Mouse (Mus musculus): Measurements from ENCODE around the gene Pip4k2b. TPM values are rescaled to one million over a fixed set of nuclear protein-coding genes. Genes with fewer than 3 reads are reported as not detected.
A peak's percentile ranks its signal among the peaks of the same experiment; 100 is the strongest.

Gene Pip4k2b
- polyA plus RNA-seq, 1 experiment, result 28.3 TPM

- Histone ChIP-seq H3K79me2 (ENCODE audit: control insufficient read depth, insufficient read depth) (peaks cover 10% of the 10 kb centered on the region), H3K36me3 (ENCODE audit: control insufficient read depth, insufficient read depth) (peaks cover 70% of the 10 kb centered on the region), H3K79me3 (ENCODE audit: low read depth) (peaks cover 9% of the 10 kb centered on the region), H3K4me3 (ENCODE audit: insufficient read depth, poor library complexity, severe bottlenecking) (no peak overlapping the region), H3K27me3 (ENCODE audit: control insufficient read depth, insufficient read depth, insufficient read length) (no peaks in the 10 kb centered on the region), H3ac (ENCODE audit: control insufficient read depth, insufficient read length, low read depth) (no peak overlapping the region)
- TF ChIP-seq CEBPB (IDR thresholded peaks at IDR 0.05; ENCODE audit: low read depth), result no peak
- TF ChIP-seq MYOG (IDR thresholded peaks at IDR 0.05; ENCODE audit: control insufficient read depth, extremely low read depth, insufficient read length), result no peak
These were observed 4.0 kb upstream of the Pip4k2b start for GRCm38 (mm10) chr11:97748496-97748895.

- Histone ChIP-seq H3K79me2 (ENCODE audit: control insufficient read depth, insufficient read depth) (peaks cover 18% of the 10 kb centered on the region), H3K4me3 (ENCODE audit: insufficient read depth, poor library complexity, severe bottlenecking) (no peak overlapping the region), H3K79me3 (ENCODE audit: low read depth) (peaks cover 16% of the 10 kb centered on the region), H3K27me3 (ENCODE audit: control insufficient read depth, insufficient read depth, insufficient read length) (no peaks in the 10 kb centered on the region), H3K36me3 (ENCODE audit: control insufficient read depth, insufficient read depth) (peaks cover 63% of the 10 kb centered on the region), H3ac (ENCODE audit: control insufficient read depth, insufficient read length, low read depth) (no peak overlapping the region)
- TF ChIP-seq FOSL1 (IDR thresholded peaks at IDR 0.05; ENCODE audit: insufficient read depth, low read length, poor library complexity, severe bottlenecking), result no peak
- no peak for TF ChIP-seq CEBPB (IDR thresholded peaks at IDR 0.05; ENCODE audit: low read depth)
- no peak for TF ChIP-seq CTCF (IDR thresholded peaks at IDR 0.05; ENCODE audit: control insufficient read depth, insufficient read depth, insufficient read length)
- no peak for TF ChIP-seq USF1 (IDR thresholded peaks at IDR 0.05; ENCODE audit: low read depth)
- no peak for TF ChIP-seq MAX (IDR thresholded peaks at IDR 0.05)
- TF ChIP-seq MYOG (IDR thresholded peaks at IDR 0.05; ENCODE audit: control insufficient read depth, extremely low read depth, insufficient read length), result no peak
- no peak for TF ChIP-seq MYOD1 (IDR thresholded peaks at IDR 0.05; ENCODE audit: control insufficient read depth, insufficient read length, low read depth)
These were observed 3.3 kb upstream of the Pip4k2b start for GRCm38 (mm10) chr11:97747773-97748172.

- Histone ChIP-seq H3K27me3 (ENCODE audit: control insufficient read depth, insufficient read depth, insufficient read length) (no peaks in the 10 kb centered on the region), H3K4me3 (ENCODE audit: insufficient read depth, poor library complexity, severe bottlenecking) (no peak overlapping the region), H3K79me2 (ENCODE audit: control insufficient read depth, insufficient read depth) (peaks cover 42% of the 10 kb centered on the region), H3ac (ENCODE audit: control insufficient read depth, insufficient read length, low read depth) (no peak overlapping the region), H3K36me3 (ENCODE audit: control insufficient read depth, insufficient read depth) (peaks cover 41% of the 10 kb centered on the region), H3K79me3 (ENCODE audit: low read depth) (peaks cover 39% of the 10 kb centered on the region)
- TF ChIP-seq MYOD1 (IDR thresholded peaks at IDR 0.05; ENCODE audit: control insufficient read depth, insufficient read length, low read depth), result no peak
- TF ChIP-seq MAX (IDR thresholded peaks at IDR 0.05), result no peak
- TF ChIP-seq CTCF (IDR thresholded peaks at IDR 0.05; ENCODE audit: control insufficient read depth, insufficient read depth, insufficient read length), result no peak
- no peak for TF ChIP-seq FOSL1 (IDR thresholded peaks at IDR 0.05; ENCODE audit: insufficient read depth, low read length, poor library complexity, severe bottlenecking)
These were observed 822 bp upstream of the Pip4k2b start for GRCm38 (mm10) chr11:97745331-97745721.

GRCm38 (mm10) chr11:97744718-97745330, 320 bp upstream of the Pip4k2b start:
- peak overlapping the region; percentile 83 for H3ac ChIP-seq (ENCODE audit: control insufficient read depth, insufficient read length, low read depth)

GRCm38 (mm10) chr11:97743423-97743822, 1.1 kb downstream of the Pip4k2b start:
- H3K4me3 ChIP-seq (ENCODE audit: insufficient read depth, poor library complexity, severe bottlenecking), result peak overlapping the region; percentile 83
- H3K36me3 ChIP-seq (ENCODE audit: control insufficient read depth, insufficient read depth), result peaks cover 27% of the 10 kb centered on the region
- TF ChIP-seq CEBPB (IDR thresholded peaks at IDR 0.05; ENCODE audit: low read depth) (no peak), MYOD1 (IDR thresholded peaks at IDR 0.05; ENCODE audit: control insufficient read depth, insufficient read length, low read depth) (no peak), MYOG (IDR thresholded peaks at IDR 0.05; ENCODE audit: control insufficient read depth, extremely low read depth, insufficient read length) (no peak), MAX (IDR thresholded peaks at IDR 0.05) (no peak), USF1 (IDR thresholded peaks at IDR 0.05; ENCODE audit: low read depth) (no peak), FOSL1 (IDR thresholded peaks at IDR 0.05; ENCODE audit: insufficient read depth, low read length, poor library complexity, severe bottlenecking) (no peak), CTCF (IDR thresholded peaks at IDR 0.05; ENCODE audit: control insufficient read depth, insufficient read depth, insufficient read length) (no peak)
- H3ac ChIP-seq (ENCODE audit: control insufficient read depth, insufficient read length, low read depth), result peak overlapping the region; percentile 93
- no peaks in the 10 kb centered on the region for H3K27me3 ChIP-seq (ENCODE audit: control insufficient read depth, insufficient read depth, insufficient read length)
- H3K79me3 ChIP-seq (ENCODE audit: low read depth), result peaks cover 57% of the 10 kb centered on the region
- H3K79me2 ChIP-seq (ENCODE audit: control insufficient read depth, insufficient read depth), result peaks cover 61% of the 10 kb centered on the region

More at GRCm38 (mm10) chr11:97744718-97745330, 320 bp upstream of the Pip4k2b start:
- Histone ChIP-seq H3K36me3 (ENCODE audit: control insufficient read depth, insufficient read depth) (peaks cover 39% of the 10 kb centered on the region), H3K4me3 (ENCODE audit: insufficient read depth, poor library complexity, severe bottlenecking) (peak overlapping the region; percentile 83), H3K79me3 (ENCODE audit: low read depth) (peaks cover 44% of the 10 kb centered on the region), H3K79me2 (ENCODE audit: control insufficient read depth, insufficient read depth) (peaks cover 47% of the 10 kb centered on the region), H3K27me3 (ENCODE audit: control insufficient read depth, insufficient read depth, insufficient read length) (no peaks in the 10 kb centered on the region)
- TF ChIP-seq FOSL1 (IDR thresholded peaks at IDR 0.05; ENCODE audit: insufficient read depth, low read length, poor library complexity, severe bottlenecking) (no peak), CEBPB (IDR thresholded peaks at IDR 0.05; ENCODE audit: low read depth) (no peak), MYOD1 (IDR thresholded peaks at IDR 0.05; ENCODE audit: control insufficient read depth, insufficient read length, low read depth) (no peak)

GRCm38 (mm10) chr11:97742591-97742990, 1.9 kb downstream of the Pip4k2b start:
- H3K4me3 ChIP-seq (ENCODE audit: insufficient read depth, poor library complexity, severe bottlenecking), result no peak overlapping the region

More at GRCm38 (mm10) chr11:97742591-97742990, 1.9 kb downstream of the Pip4k2b start:
- Histone ChIP-seq H3ac (ENCODE audit: control insufficient read depth, insufficient read length, low read depth) (no peak overlapping the region), H3K27me3 (ENCODE audit: control insufficient read depth, insufficient read depth, insufficient read length) (no peaks in the 10 kb centered on the region), H3K79me3 (ENCODE audit: low read depth) (peaks cover 59% of the 10 kb centered on the region), H3K36me3 (ENCODE audit: control insufficient read depth, insufficient read depth) (peaks cover 18% of the 10 kb centered on the region), H3K79me2 (ENCODE audit: control insufficient read depth, insufficient read depth) (peaks cover 69% of the 10 kb centered on the region)
- TF ChIP-seq MAX (IDR thresholded peaks at IDR 0.05) (no peak), MYOD1 (IDR thresholded peaks at IDR 0.05; ENCODE audit: control insufficient read depth, insufficient read length, low read depth) (no peak), USF1 (IDR thresholded peaks at IDR 0.05; ENCODE audit: low read depth) (no peak), FOSL1 (IDR thresholded peaks at IDR 0.05; ENCODE audit: insufficient read depth, low read length, poor library complexity, severe bottlenecking) (no peak), CEBPB (IDR thresholded peaks at IDR 0.05; ENCODE audit: low read depth) (no peak), CTCF (IDR thresholded peaks at IDR 0.05; ENCODE audit: control insufficient read depth, insufficient read depth, insufficient read length) (no peak), MYOG (IDR thresholded peaks at IDR 0.05; ENCODE audit: control insufficient read depth, extremely low read depth, insufficient read length) (no peak)

All from C2C12 (cell line).